Mouse (Mus musculus) embryonic facial prominence, embryonic 11.5 days (tissue): Measurements from ENCODE around the gene Capzb. TPM values are rescaled to one million over a fixed set of nuclear protein-coding genes. Genes with fewer than 3 reads are reported as not detected.

Source experiments
- ATAC-seq: fragments of 200-750 bp; cut with Nextera tagmentation; replicated peaks from 2 replicates; pipeline ENCODE4 v1.8.0; 2017; ENCODE audit warnings: low read depth; ENCODE audit not compliant: insufficient number of reproducible peaks, low FRiP score, low TSS enrichment
- DNase-seq: peaks from one replicate; pipeline ENCODE4 v3.0.0-alpha.2; 2015; ENCODE audit warnings: low spot score
- H3K27ac ChIP-seq: fragments of 300-500 bp; sonication (generic); replicated peaks from 2 replicates; pipeline ENCODE4 v1.5.1; 2014; ENCODE audit warnings: mild to moderate bottlenecking, low read depth, low read length, control low read depth
- H3K27me3 ChIP-seq: fragments of 300-500 bp; sonication (generic); 2 replicates; pipeline ENCODE4 v1.6.1; 2014; ENCODE audit warnings: mild to moderate bottlenecking, low read length, moderate library complexity, mixed read lengths; ENCODE audit not compliant: control insufficient read depth, insufficient read depth
- H3K36me3 ChIP-seq: fragments of 300-500 bp; sonication (generic); replicated peaks from 2 replicates; pipeline ENCODE4 v1.6.1; 2014; ENCODE audit warnings: low read depth, mild to moderate bottlenecking, low read length, moderate library complexity, mixed read lengths; ENCODE audit not compliant: control insufficient read depth, insufficient read depth
- H3K4me1 ChIP-seq: fragments of 300-500 bp; sonication (generic); 2 replicates; pipeline ENCODE4 v1.6.1; 2014; ENCODE audit warnings: low read length, mixed read lengths; ENCODE audit not compliant: control insufficient read depth, insufficient read depth
- H3K4me2 ChIP-seq: fragments of 300-500 bp; sonication (generic); 2 replicates; pipeline ENCODE4 v1.6.1; 2014; ENCODE audit warnings: low read depth, mild to moderate bottlenecking, control low read depth, low read length, moderate library complexity
- H3K4me3 ChIP-seq: fragments of 300-500 bp; sonication (generic); 2 replicates; pipeline ENCODE4 v1.5.1; 2014; ENCODE audit warnings: low read depth, low read length, control low read depth
- H3K9ac ChIP-seq: fragments of 300-500 bp; sonication (generic); replicated peaks from 2 replicates; pipeline ENCODE4 v1.6.1; 2014; ENCODE audit warnings: mild to moderate bottlenecking, control low read depth, low read length
- H3K9me3 ChIP-seq: fragments of 300-500 bp; sonication (generic); replicated peaks from 2 replicates; pipeline ENCODE4 v1.6.1; 2016; ENCODE audit warnings: mild to moderate bottlenecking, low read length, inconsistent platforms, mixed read lengths; ENCODE audit not compliant: control insufficient read depth
- WGBS: fragments of 180-500 bp; shearing (Covaris S2); extraction: QIAGEN DNeasy Blood & Tissue Kit; methylation state at CpG from one replicate; pipeline ENCODE4 v1.1.7; 2014; 5-methylcytosine and 5-hydroxymethylcytosine counted together
- polyA plus RNA-seq: library from polyadenylated mRNA; unstranded; fragments of >200 nt; fragmentation: Nextera tagmentation; extraction: Ambion mirVana; gene quantifications from 2 replicates; pipeline ENCODE4 v1.2.1, GENCODE M21; 2014

Capzb gene
- polyA plus RNA-seq, 1 experiment from 2014 or later = 314 TPM

DNA sequence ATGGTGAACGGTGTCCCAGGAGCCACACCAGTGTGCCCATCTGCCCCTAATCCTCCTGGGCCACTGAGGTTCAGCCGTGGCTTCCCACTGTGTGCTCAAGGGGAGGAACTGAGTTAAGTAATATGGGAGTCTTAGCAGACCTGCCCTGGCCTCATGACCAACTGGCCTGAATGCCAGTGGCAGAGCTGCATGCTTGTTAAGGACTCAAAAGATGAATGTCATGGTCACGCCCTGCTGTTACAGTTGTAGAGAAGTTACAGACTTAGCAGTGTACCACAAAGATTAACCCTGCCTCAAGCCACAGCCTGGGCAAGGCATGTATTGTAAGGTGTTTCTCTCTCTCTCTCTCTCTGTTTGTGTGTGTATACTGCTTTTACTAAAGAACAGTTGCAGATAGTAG lies 25.8 kb downstream of the Capzb start:
- WGBS = 86% methylated on average over 3 of the region's 3 CpGs
- no peak for DNase-seq
- no peak overlapping the region for H3K27ac ChIP-seq

DNA sequence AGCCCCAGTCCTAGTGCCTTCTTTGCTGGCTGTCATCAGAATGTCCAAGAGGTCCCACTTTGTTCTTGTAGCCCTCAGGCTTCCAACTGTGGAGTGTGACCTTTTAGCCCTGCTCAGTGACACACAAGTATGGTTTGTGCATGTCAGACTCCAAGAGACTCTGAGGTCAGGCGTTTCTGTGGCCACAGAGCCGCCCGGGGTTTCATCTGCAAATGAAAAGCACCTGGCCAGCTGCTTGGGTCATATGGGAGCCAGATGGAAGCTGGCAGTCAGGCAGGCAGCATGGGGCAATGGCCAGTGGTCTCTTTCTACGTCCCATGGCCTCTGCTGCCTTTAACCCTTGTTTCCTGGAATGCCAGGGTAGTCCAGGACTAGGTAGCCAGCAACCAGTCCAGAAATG lies 27.0 kb downstream of the Capzb start:
- ATAC-seq (no peak), DNase-seq (peak; percentile 54)
- Histone ChIP-seq H3K36me3 (no peaks in the 10 kb centered on the region), H3K4me1 (peaks cover 8% of the 10 kb centered on the region; the same call in 1 of the 2 replicates), H3K27ac (no peak overlapping the region), H3K9ac (no peak overlapping the region), H3K9me3 (no peaks in the 10 kb centered on the region), H3K4me2 (no peak overlapping the region), H3K4me3 (no peak overlapping the region), H3K27me3 (no peaks in the 10 kb centered on the region)
- 23% methylated on average over 4 of the region's 4 CpGs for WGBS

More for the DNA sequence above, 25.8 kb downstream of the Capzb start:
- no peak for ATAC-seq
- Histone ChIP-seq H3K4me2 (no peak overlapping the region), H3K9me3 (no peaks in the 10 kb centered on the region), H3K36me3 (no peaks in the 10 kb centered on the region), H3K27me3 (no peaks in the 10 kb centered on the region), H3K9ac (no peak overlapping the region), H3K4me3 (no peak overlapping the region), H3K4me1 (peaks cover 12% of the 10 kb centered on the region)

DNA sequence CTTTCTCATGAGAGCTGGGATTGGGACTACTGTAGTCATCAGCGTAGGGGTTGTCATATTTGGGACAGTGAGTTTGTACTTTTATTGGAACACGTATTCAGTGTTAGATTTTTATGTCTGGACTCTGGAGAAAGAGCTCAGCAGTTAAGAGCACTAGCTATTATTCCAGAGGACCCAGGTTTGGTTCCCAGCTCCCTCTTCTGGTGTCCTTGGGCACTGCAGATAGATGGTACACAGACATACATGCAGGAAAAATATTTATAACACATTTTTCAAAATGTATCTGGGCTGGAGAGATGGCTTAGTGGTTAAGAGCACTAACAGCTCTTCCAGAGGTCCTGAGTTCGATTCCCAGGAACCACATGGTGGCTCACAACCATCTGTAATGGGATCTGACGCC lies 28.3 kb downstream of the Capzb start:
- Histone ChIP-seq H3K4me1 (peaks cover 8% of the 10 kb centered on the region; the same call in 1 of the 2 replicates), H3K27me3 (no peaks in the 10 kb centered on the region), H3K27ac (no peak overlapping the region), H3K9ac (no peak overlapping the region), H3K4me3 (no peak overlapping the region), H3K36me3 (no peaks in the 10 kb centered on the region), H3K4me2 (no peak overlapping the region), H3K9me3 (no peaks in the 10 kb centered on the region)
- DNase-seq (no peak), ATAC-seq (no peak)
- WGBS = 93% methylated on average over 4 of the region's 4 CpGs

DNA sequence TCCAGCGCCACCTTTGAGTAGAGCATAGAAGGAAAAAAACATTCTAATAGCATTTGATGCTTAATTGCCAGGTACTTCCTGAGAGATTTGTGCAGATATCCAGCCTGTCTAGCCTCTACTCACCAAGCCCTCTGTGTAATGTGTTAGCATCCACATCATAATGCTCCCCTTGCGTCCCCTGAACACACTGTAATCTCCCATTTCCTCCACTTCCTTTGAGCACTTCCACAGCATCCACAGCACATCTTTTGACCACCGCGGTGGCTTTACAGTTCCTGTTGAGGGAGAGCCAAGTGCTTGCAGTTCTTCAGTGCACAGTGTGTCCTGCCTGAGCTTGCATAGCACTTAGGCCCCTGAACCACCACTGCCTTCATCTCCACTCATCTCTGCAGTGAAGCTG lies 29.1 kb downstream of the Capzb start:
- Histone ChIP-seq H3K4me1 (peaks cover 6% of the 10 kb centered on the region; the same call in 1 of the 2 replicates), H3K27me3 (no peaks in the 10 kb centered on the region), H3K36me3 (no peaks in the 10 kb centered on the region), H3K9ac (no peak overlapping the region), H3K9me3 (no peaks in the 10 kb centered on the region), H3K27ac (no peak overlapping the region), H3K4me2 (no peak overlapping the region), H3K4me3 (no peak overlapping the region)
- ATAC-seq (no peak), DNase-seq (no peak)
- WGBS = 80% methylated on average over 4 of the region's 4 CpGs

DNA sequence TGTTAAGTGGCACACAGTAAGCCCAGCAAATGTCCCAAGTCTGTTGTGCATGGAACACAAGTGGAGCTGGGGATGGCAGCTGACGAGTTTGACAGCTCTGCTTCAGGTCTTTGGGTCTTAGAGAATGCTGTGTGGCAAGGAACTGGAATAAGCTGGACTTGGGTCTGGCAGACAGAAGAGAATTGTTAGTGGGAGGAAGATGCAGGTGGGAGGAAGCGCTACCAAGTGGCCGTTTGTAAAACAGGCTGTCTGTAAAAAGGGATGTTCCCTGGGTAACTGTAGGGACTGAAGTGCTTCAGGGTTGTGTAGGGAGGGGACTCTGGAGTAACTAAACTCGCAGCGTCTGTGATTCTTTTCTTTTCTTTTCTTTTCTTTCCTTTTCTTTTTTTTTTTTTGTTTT lies 32.4 kb downstream of the Capzb start:
- DNase-seq = no peak
- no peaks in the 10 kb centered on the region for H3K9me3 ChIP-seq
- WGBS = 75% methylated on average over 5 of the region's 5 CpGs
- no peak overlapping the region for H3K4me3 ChIP-seq
- no peak overlapping the region for H3K9ac ChIP-seq
- H3K27ac ChIP-seq = no peak overlapping the region
- no peaks in the 10 kb centered on the region for H3K36me3 ChIP-seq
- H3K4me2 ChIP-seq = no peak overlapping the region
- ATAC-seq = no peak
- no peaks in the 10 kb centered on the region for H3K27me3 ChIP-seq
- H3K4me1 ChIP-seq = no peaks in the 10 kb centered on the region

DNA sequence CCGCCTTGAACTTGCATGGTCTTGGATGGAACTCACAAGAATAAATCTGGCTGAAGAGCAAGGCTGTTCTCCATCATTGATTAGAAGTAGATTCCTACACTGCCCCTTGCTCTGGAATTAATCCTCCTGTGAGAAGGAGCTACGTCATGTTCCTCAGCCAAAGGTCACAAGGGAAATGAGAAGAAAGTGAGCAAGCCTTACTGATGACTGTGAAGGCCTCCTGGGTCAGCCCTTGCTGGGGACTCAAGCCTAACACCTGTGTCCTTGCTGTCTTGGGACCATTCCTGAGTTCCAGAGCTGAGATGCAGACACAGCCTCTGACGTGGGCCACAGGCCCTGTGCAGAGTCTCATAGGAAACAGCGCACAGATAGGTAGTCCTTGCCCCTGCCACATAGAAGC lies 33.2 kb downstream of the Capzb start:
- Histone ChIP-seq H3K36me3 (no peaks in the 10 kb centered on the region), H3K9ac (no peak overlapping the region), H3K27me3 (no peaks in the 10 kb centered on the region), H3K9me3 (no peaks in the 10 kb centered on the region), H3K4me3 (no peak overlapping the region), H3K4me1 (peaks cover 3% of the 10 kb centered on the region; the same call in 1 of the 2 replicates), H3K27ac (no peak overlapping the region), H3K4me2 (no peak overlapping the region)
- DNase-seq (no peak), ATAC-seq (no peak)
- 79% methylated on average over 4 of the region's 4 CpGs for WGBS

DNA sequence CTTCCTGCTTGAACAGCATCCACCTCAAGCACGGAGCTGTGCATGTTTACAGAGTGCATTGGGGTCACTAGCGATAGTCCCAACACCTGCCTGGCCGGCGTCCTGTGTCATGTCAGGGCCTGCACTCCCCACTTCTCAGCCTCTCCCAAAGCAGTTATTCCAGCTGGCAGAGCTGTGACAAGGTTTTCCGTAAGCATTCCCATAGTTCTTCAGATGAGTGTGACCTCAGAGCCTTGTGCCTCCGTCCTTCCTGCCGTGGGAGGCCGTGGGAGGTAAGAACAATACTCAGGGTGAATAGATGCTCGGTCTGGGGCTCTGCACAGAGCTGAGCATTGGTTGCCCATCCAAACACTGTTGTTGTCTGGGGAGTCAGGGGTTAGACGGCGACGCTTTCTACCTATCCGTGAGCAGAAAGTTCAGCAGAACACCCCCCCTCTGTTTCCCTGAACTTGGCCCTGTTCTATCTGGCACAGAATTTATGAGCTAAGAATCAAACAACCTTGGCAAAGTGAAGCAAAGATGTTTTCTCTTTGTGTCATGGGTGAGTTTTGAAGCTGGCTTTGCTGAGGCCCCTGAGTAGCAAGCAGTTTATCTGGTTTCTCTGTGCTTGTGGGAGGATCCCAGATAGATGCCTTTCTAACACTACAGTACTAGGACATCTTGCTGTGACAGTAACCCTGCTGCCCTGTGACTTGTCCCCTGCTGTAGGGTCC lies 34.0 kb downstream of the Capzb start:
- H3K4me3 ChIP-seq = no peak overlapping the region
- H3K36me3 ChIP-seq = no peaks in the 10 kb centered on the region
- H3K9ac ChIP-seq = no peak overlapping the region
- WGBS = 74% methylated on average over 13 of the region's 13 CpGs
- no peaks in the 10 kb centered on the region for H3K9me3 ChIP-seq
- ATAC-seq (no peak), DNase-seq (no peak)
- H3K27ac ChIP-seq = no peak overlapping the region
- H3K4me1 ChIP-seq = peaks cover 3% of the 10 kb centered on the region
- H3K4me2 ChIP-seq = no peak overlapping the region
- H3K27me3 ChIP-seq = no peaks in the 10 kb centered on the region

DNA sequence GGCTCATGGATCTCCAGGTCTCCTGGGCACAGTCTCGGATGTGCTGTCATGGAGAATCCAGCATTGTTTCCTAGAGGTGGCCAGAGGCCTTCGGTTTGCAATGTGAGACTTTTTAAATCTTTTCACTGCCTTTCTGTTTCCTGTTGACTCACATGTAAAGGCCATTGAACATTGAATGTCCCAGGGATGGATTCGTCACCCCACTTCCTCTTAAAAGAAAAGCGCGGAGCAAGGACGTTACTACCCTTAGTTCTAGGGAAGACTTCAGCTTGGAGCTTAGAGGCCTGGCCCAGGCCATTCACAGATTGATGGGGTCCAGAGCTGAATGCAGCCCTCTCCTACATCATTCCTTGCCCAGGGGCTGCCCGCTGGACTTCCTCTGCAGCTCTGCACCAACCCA lies 35.2 kb downstream of the Capzb start:
- Histone ChIP-seq H3K4me1 (peaks cover 3% of the 10 kb centered on the region), H3K27me3 (no peaks in the 10 kb centered on the region), H3K4me2 (no peak overlapping the region), H3K9ac (no peak overlapping the region), H3K9me3 (no peaks in the 10 kb centered on the region), H3K4me3 (no peak overlapping the region), H3K27ac (no peak overlapping the region), H3K36me3 (no peaks in the 10 kb centered on the region)
- 77% methylated on average over 7 of the region's 7 CpGs for WGBS
- ATAC-seq (no peak), DNase-seq (no peak)
